Mouse (Mus musculus) cerebellum, adult 2 months (tissue): ENCODE results near the gene Nfe2l1.

Experiments used
- CTCF ChIP-seq: fragments of 200-500 bp; IDR thresholded peaks from 2 replicates; pipeline ENCODE4 v1.5.1; 2011; ENCODE audit warnings: low read depth, mild to moderate bottlenecking, control low read depth, low read length, moderate library complexity, borderline replicate concordance; ENCODE audit not compliant: insufficient read depth
- POLR2A ChIP-seq: fragments of 200-500 bp; IDR thresholded peaks from 2 replicates; pipeline ENCODE4 v1.6.1; 2011; ENCODE audit warnings: low read length, control low read depth, borderline replicate concordance; ENCODE audit not compliant: insufficient read depth

- no peak for TF ChIP-seq CTCF
- no peak for TF ChIP-seq POLR2A
Measured at GRCm38 (mm10) chr11:96849681-96850467, 20.1 kb upstream of the Nfe2l1 start, which contains the start of gene Copz2.
